Mouse (Mus musculus): ENCODE data around the gene Nos1.
"Not testable (repeated sequence)": the region's sequence is repeated elsewhere in the genome, so short reads cannot be mapped to it uniquely, and the experiment has no call there.

Nos1 gene

DNA sequence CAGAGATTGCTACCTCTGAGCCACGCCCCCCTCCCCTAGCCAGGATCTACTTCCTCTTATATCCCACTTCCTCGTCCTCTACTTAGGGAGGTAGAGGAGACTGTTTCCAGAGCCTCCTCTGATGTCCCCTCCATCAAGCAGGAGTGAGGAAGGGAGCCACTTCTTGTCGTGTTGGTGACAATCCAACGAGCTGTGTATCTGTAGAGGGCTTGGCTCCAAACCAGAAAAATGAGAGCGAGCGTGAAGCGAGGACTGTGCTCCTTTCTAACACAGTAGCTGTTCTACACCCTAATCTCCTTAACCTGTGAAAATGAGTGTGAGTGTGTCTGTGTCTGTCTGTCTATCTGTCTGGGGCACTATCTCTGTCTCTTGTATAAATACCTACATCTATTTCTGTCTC is 58.7 kb downstream of the Nos1 start:
- no peak for DNase-seq (ENCODE audit: low read depth, low spot score)

DNA sequence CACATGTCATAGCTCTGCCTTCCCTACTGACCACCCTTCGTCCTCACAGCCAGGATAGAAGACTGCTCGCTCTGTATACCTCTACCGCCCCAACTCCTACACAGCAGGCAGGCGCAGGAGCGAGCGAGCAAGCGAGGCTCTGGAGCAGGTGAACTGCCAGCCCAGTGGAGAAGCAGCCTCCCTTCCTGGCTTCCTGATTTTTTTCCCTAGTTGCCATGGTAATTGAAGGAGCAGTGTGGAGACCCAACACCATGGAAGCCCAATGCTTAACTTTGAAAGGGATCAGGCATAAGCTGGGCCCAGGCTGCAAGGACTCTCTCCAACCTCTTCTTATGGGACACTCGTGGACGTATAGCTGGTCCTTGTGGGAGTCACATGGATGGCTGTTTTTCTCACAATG is 59.4 kb downstream of the Nos1 start:
- no peak for DNase-seq (ENCODE audit: low read depth, low spot score)

DNA sequence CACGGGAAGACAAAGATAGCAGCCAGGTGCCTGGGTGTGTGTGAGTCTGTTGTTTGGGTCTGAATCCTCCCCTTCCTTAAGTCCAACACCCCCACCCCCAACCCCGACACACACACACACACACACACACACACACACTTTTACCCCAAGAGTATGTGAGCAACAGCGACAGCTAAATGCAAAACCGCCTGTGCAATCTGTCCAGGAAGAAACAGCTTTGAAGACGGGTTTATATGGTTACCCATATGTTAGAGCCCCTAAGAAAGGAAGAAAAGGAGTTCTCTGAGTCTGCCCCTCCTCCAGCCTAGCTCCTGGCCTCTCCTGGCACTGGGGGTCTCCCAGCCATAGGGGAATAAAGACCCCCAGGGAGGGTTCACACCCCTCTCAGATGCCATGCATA is 60.2 kb downstream of the Nos1 start:
- DNase-seq (ENCODE audit: low read depth, low spot score) = no peak

DNA sequence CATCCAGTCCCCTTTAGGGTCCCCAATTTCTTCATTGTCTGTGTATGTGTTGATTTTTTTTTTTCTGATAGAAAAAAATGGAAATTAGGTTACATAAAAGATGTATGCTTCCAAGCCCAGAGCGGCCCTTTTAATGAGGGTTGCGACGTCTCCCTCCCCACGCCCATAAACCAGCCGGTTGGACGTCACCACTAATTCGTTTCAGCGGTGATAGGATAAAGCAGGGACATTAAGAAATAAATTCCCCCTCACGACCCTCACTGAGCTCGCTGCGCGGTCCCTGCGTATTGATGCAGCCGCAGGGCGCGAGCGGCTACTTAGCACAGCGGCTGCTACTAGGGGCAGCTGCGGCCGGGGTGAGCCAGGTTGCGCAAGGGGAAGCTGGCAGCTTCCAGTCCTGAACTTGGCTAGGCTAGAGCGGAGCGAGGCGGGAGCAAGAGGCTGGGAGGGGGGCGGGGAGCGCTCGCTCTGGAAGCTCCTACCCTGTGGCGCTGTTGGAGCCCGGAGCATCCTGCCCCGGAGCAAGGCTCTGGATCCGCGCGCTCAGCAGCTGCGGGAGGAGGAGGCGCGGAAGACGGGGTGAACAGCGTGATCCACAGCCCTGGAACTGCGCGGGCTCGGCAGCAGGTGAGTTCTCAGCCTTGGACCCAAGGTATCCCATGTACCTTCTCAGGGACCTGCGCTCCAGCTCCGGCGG is 61.0 kb downstream of the Nos1 start:
- no peak for DNase-seq (ENCODE audit: low read depth, low spot score)

DNA sequence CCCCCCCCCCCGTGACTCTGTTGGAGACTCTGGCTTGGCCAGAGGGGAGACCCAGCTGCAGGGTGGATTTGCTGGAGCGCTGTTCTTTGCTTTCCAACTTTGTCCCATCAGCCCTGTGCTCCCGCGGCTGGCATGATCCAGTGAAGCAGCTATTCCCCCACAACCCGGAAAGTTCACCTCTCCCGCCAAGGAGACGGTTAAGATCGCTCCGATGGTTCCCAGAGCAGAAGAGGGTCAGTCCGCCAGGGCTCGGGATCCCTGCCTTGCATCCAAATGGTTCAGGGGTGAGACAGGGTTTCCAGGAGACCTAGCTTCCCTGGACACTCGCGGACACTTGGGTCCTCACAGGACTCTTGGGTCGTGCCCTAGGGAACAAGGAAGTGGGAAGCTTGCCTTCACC is 61.9 kb downstream of the Nos1 start:
- no peak for DNase-seq (ENCODE audit: low read depth, low spot score)

DNA sequence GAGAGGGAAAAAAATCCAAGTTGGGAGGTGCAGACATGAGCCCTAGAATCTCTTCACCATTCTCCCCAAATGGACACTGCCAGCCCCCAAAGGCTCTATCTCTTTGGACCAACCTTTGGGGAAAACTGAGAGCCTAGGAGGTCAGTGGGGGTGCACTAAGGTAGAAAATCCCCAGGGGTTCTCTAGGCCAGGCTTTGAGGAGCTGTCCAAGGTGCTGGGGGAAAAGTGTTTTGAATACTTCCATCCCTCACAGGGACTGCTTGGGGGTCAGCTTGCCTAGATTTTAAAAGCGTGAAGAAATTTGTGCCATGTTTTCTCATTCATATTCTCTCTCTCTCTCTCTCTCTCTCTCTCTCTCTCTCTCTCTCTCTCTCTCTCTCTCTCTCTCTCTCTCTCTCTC is 63.8 kb downstream of the Nos1 start:
- DNase-seq (ENCODE audit: low read depth, low spot score) = no peak

DNA sequence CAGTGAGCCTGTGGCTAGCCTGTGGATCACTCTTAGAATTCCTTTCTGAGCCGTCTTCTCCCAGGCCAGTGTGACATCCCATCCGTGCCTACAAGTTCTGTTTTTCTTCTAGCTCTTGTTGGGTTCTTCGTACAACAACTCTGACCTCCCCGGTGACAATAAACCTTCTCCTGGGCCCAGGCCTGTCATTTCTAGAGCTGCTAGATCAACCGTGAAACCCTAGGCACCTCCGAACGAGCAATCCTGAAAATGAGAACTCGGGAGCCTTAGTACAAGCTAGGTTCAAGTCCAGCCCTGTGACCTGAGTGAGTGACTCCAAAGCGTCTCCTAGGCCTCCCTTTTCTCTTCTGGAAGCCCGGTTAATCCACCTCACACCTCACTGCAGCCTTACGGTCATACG is 69.6 kb downstream of the Nos1 start:
- no peak for DNase-seq (ENCODE audit: low read depth, low spot score)

DNA sequence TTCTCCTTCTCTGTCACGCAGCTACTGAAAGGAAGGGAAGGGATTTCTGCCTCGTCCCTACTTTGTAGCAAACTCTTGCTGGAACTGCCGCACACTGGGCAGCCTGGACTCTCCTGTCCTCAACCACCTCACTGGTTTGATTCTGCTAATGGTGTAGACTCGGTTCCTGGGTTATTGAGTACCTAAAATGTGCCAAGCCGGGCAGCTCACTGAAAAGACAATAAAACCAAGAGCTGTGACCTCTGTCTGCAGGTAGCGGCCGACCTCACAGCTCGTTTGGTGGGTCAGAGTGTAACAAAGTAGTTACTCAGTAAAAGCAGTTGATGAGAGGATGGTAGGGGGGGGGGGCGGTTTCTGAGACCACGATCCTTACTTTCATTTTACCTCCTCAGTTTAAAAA is 72.9 kb downstream of the Nos1 start:
- no peak for DNase-seq (ENCODE audit: low read depth, low spot score)

DNA sequence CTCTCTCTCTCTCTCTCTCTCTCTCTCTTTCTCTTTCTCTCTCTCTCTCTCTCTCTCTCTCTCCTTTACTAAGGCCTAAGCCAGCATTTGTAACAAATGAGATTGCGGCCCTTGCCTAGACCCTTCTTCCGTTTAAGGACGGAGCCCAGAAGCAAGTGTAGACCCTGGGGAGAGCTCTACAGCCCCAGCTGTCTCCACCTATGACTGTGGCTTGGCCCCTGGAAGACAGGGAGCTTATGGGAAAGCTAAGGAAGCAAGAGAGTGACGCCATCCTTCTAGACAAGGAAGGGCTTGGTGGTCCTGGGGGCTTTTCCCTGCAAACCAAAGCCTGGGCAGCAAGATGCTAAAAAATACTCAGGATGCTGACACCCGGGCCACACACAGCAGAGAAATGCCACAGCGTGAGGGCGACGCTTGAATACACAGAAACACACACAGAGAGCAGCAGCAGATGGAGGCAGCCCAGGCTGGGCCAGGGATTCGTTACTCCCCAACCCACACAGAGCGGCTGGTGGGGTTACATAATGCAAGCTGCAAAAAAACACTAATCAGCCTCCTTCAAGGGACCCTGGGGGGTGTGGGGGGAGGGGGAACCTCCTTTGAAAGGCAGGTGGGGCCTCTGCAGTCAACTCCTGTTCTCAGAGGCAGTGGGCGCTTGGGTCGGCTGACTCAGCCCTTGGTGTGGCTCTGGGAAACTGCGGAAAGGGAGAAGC is 83.9 kb downstream of the Nos1 start:
- no peak for DNase-seq (ENCODE audit: low read depth, low spot score)

DNA sequence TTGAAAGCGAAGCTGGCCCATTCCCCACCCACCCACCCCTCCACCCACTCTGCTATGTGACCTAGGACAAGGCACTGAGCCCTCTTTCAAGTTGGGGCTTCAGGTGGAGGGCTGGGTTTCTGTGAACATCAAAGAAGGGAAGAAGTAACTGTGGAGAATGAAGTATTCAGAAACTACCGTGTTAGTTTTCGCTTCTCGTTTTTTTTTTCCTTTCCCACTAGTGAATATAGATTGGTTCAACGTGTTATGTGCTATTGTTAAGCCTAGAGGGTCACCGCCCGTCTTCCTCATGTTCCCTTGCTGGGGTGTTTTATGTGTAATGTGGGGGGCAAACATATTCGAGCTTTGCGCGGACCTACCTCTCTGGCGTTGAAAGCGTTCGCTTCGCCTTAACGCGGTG is 85.0 kb downstream of the Nos1 start:
- no peak for DNase-seq (ENCODE audit: low read depth, low spot score)

DNA sequence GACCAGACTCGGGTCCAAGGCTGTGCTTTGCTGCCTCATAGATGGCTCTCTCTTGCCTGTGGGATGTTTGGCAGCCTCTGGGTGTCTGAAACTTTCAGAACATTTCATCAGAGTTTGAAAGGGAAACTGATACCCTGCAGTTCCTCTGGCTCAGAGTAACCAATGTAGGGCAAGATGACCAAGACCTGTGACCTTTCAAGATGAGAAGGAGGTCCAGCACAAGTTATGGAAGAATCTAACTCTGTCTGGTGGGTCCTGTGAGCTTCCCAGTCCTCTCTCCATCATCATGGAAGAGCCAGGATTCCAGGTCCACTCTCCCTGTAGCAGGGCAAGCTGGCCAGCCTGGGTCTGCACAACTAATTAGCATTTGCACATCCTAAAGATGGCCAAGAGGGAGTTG is 90.8 kb downstream of the Nos1 start:
- DNase-seq (ENCODE audit: low read depth, low spot score) = no peak

DNA sequence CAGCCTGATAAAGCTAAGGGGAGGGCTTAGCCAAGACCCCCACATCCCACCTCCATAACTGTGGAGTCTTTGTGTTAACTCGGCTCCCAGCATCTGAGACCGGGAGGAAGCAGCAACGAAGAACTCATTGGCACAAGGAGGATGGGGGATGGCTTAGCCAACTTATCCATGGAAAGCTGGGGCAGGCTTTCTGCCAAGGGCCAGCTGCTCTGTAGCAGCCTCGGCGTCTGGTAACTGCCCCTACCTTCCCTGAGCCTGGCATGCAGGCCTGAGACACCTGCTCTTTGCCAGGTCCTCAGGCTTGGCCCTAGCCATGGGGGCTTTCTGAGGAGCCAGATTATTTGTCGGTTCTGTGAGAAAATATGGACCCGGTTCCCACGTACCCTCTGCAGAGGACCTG is 93.0 kb downstream of the Nos1 start:
- DNase-seq (ENCODE audit: low read depth, low spot score) = no peak

DNA sequence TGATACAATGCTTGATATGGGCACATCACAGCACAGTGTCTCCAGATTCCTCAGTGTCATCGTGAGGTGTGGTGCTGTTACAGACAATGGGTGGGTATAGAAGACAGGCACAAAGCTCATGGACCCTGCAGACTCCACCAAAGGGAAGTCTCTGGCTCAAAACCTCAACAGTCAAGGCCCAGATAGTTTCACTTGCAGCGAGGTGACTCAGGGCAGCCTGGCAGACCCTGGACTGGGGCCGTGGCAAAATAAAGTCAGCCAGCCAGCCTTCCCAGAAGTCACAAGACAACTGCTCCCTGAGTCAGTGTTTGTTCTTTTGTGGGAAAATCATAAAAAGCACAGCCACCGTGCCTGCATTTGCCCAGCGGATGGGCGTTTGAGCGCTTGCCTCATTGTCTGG is 93.4 kb downstream of the Nos1 start:
- DNase-seq (ENCODE audit: low read depth, low spot score) = no peak

DNA sequence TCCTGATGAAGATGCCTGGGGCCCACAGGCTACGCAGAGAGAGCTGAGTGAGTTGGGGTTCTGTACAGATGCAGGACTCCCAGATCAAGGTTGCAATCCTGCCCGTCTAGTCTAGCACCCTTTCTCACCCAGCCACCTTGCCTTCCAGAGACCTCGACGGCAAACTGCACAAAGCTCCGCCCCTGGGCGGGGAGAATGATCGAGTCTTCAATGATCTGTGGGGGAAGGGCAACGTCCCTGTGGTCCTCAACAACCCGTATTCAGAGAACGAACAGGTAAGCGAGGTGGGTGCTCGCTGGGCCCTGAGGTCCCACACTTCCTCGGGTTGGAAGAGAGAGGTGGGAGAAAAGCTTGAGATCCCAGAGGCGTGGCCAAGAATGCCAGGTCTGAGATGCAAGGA is 98.3 kb downstream of the Nos1 start:
- no peak for DNase-seq (ENCODE audit: low read depth, low spot score)

DNA sequence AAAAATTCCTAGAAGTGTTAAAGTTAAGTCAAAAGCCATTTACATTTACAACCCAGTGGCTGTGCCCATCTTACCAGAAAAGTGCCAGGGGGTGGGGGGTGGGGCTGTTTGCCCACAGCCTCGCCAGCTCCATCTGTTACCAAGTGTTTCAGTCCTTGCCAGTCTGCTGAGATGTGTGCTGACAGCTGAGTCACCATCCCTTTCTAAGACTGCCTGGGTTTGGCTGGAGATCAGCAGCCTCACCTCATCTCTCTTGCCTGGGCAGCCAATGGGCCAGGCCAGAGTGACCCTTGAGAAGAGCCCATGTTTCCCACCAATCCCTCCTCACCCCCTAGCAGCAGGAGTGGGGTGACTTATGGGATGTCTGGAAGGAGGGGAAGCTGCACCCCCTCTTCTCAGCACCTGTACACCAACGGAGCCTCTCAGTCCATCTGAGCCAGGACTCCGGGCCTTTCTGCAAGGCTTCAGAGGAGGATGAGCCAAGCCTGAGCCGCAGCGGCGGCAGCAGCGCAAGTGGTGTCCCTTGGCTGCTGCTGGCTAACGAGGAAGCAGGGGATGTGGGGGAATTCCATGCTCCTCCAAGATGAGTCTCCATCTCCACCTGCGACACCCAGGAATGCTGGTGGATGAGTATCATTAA is 100.2 kb downstream of the Nos1 start:
- DNase-seq (ENCODE audit: low read depth, low spot score) = no peak

DNA sequence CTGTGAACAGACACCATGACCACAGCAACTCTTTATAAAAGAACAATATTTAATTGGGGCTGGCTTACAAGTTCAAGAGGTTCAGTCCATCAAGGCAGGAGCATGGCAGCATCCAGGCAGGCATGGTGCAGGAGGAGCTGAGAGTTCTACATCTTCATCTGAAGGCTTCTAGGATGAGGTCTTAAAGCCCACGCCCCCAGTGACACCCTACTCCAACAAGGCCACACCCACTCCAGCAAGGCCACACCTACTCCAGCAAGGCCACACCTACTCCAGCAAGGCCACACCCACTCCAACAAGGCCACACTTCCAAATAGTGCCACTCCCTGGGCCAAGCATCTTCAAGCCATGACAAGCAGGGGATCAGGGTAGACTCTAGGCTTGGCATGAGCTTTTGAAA is 101.6 kb downstream of the Nos1 start:
- DNase-seq (ENCODE audit: low read depth, low spot score) = not testable (repeated sequence)

DNA sequence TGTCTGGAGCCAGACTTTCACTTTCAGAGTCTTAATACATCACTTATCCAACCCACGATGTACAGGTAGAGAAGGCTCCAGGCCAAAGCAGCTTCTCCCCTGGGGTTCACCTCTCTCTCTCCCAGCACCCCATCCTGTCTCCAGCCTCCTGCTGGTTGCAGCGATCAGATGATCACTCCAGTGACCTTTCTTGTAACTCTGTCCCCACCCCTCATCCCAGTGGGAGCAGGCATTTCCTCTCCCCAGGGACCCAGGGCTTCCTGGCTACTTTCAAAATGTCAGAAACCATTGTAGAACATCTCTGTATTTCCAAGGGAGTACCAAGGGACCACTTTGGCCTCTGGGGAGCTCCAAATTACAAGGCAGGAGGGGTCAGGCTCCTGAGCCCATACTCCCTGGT is 104.2 kb downstream of the Nos1 start:
- no peak for DNase-seq (ENCODE audit: low read depth, low spot score)

DNA sequence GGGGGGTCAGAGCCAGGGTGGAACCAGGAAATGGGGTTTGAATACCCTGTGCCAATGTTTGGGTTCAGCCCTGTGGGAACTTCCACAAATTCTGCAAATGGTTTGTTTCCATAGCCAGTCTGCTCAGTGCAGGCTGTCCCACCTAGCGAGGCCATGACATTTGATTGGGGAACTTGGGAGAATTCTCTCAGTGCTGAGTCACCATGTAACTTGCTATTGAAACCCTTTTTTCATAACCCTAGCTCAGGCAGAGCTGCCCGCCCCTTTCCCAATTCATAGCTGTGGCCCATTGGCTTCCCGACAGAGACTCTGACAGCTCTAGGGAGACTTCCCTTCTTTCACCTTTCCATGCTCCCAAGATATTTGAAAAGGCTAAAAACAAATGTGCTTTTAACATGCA is 107.3 kb downstream of the Nos1 start:
- DNase-seq (ENCODE audit: low read depth, low spot score) = no peak

DNA sequence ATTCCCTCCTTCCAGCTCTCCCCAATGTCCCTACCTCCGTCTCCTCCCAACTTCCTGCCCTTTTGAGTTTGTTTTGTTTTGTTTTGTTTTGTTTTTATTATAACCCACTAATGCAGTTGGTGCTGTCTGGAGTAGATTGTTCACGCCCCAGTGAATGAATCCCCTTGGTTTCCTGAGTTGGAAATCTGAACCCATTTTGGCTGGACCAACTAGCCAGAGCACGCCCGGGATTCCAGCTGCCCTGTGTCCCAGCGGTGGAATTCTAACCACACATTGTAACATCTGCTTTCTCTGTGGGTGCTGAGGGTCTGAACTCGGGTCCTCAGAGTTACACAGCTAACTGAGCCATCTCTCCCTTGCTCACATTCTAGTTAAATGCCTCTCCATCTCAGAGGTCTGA is 108.1 kb downstream of the Nos1 start:
- DNase-seq (ENCODE audit: low read depth, low spot score) = no peak

DNA sequence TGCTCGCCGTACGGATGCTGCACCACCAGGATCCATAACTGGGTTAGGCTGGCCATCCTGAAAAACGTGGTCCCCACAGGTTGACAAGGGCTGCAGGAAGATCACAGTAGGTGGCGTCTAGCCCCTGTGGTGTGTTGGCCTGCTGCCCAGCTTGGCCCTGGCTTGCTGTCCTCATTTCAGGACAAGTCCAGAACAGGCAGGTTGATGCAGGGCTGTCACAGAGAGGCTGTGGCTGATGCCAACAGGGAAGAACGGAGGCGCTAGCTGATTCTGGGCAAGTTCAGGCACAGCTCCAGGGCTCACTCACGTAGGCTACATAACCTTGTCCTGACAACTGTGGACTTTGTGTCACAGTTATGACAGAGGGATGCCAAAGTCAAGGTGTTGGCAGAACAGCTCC is 108.7 kb downstream of the Nos1 start:
- DNase-seq (ENCODE audit: low read depth, low spot score) = no peak

DNA sequence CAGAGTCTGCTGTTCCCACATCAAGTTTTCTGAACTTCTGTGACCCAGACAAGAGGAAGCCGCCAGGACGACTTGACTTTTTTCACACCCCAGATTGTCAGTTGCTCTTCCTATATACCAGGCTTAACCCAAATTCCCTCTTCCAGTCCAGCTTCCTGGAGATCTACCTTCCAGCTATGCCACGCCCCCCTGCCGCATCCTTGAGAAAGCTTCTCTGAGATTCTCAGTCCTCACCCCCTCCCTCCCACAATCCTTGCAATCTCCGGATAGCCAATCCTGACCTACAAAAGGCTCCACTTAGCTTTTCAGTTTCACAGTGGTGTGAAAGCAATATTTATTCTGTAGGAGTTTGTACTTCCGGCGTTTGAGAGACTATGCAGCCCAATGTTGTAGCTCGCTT is 110.0 kb downstream of the Nos1 start:
- DNase-seq (ENCODE audit: low read depth, low spot score) = no peak

DNA sequence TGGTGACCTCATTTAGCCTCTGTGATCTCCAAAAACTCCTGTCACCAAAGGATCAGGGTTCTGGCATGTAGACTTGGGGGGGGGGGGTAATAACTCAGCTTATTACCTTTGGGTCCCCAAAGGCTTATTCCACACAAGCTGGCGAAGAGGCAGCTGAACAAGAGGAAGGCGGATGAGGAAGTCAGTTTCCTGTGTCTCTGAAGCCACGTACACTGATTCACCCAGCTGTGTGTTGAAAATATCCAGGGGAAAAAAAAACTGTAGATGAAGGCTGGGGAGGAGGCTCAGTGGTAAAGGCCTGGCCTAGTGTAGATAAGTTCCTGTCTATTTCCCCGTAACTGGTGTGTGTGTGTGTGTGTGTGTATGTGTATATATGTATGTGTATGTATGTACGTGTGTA is 110.7 kb downstream of the Nos1 start:
- DNase-seq (ENCODE audit: low read depth, low spot score) = no peak

DNA sequence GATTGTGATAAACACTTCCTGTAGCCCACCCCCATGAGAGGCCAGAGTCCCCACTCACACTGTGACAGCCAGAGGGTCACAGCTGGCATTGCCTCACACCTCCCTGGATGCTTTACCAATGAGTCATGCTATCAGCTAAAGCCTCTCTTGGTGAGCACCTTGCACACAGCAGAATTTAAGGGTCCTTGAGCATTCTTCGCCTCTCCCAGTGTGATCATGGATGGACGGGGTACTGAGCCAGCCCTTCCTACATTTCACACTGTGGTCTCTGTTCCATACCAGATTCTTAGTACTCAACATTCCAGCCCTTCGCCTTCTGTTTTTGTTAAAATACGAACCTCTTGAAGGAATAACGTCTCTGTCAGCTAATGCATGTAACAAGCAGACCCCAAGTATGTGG is 113.2 kb downstream of the Nos1 start:
- DNase-seq (ENCODE audit: low read depth, low spot score) = no peak

Measured in retina, postnatal 7 days (tissue).